Mouse (Mus musculus): Measurements from ENCODE around the gene Prdm12.
"Not testable (repeated sequence)": the region's sequence is repeated elsewhere in the genome, so short reads cannot be mapped to it uniquely, and the experiment has no call there.

The Prdm12 gene

DNA sequence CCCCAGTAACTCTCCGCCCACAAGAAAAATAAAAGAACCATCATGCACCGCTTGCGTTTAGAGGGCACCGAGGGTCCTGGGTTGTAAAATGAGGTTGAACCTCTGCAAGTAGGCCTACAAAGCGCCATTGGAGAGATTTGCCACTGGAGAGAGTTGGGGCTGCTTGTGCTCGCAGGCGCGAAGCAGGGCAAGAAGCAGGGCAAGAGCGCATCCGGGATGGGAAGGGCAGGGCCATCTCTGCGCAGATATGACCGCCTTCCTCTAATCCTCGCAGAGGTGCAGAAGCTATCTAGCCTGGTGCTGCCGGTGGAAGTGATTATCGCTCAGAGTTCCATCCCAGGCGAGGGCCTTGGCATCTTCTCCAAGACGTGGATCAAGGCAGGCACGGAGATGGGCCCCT lies 2.1 kb downstream of the Prdm12 start:
- DNase-seq (ENCODE audit: low spot score), result no peak

- no peak for DNase-seq (ENCODE audit: low spot score)
Measured at GRCm38 (mm10) chr2:31653971-31654853, 14.4 kb downstream of the Prdm12 start.

GRCm38 (mm10) chr2:31654854-31655559 lies 15.2 kb downstream of the Prdm12 start:
- no peak for DNase-seq (ENCODE audit: low spot score)

- no peak for DNase-seq (ENCODE audit: low spot score)
Measured at GRCm38 (mm10) chr2:31656374-31656773, 16.5 kb downstream of the Prdm12 start.

DNA sequence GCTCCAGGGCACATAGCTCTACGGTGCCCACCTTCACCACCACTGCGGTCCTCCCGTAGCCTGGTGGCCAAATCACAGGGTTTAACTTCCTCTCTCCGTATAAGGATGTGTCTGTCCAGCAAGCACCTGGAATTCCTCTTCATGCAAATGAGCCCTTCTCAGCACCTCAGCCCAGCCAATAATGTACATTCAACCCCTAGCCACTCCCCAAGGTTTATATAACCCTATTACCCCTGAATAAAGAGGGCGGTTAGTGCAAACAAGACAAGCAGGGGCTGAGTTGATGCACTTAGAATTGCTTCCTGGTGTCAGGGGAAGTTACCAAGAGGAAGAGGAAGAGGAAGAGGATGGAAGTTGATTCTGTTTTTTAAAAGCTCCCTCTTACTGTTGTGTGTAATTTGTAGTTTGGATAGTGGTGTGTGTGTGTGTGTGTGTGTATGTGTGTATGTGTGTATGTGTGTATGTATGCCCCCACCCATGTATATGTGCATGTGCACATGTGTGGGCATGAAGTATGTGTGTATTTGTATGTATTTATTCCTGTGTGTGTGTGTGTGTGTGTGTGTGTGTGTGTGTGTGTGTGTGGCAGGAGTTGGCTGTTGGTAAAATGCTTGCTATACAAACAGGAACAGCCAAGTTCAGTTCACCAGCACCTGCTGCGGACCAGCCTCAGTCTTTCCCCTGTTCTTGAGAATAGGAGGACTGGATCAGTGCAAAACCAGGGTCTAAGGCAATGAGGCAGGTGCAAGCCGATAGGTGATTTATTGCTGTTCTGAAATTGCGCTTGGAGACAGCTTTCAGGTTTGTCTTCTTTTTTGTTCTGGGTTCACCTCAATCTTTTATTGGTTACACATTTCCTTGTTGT lies 23.3 kb downstream of the Prdm12 start:
- no peak for DNase-seq (ENCODE audit: low spot score)

GRCm38 (mm10) chr2:31663804-31664180 lies 24.0 kb downstream of the Prdm12 start:
- no peak for DNase-seq (ENCODE audit: low spot score)

DNA sequence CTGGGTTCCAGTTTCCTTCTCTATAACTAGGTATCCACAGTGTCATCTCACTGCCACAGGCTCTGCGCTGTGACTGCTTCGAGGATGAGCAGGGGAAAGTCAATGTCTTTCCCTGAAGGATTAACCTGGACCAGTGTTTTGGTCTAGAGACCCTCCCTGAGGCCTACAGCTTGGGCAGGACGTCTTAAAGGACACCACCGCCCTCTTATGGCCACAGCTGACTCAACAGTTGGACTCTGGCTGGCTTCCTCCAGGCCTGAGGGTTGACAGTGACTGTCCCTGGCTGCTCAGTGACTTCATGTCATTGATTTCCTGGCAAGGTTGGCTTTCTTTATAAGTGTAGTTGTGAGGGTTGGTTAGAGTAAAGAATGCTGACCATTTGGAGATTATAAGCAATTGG lies 27.5 kb downstream of the Prdm12 start:
- no peak for DNase-seq (ENCODE audit: low spot score)

DNA sequence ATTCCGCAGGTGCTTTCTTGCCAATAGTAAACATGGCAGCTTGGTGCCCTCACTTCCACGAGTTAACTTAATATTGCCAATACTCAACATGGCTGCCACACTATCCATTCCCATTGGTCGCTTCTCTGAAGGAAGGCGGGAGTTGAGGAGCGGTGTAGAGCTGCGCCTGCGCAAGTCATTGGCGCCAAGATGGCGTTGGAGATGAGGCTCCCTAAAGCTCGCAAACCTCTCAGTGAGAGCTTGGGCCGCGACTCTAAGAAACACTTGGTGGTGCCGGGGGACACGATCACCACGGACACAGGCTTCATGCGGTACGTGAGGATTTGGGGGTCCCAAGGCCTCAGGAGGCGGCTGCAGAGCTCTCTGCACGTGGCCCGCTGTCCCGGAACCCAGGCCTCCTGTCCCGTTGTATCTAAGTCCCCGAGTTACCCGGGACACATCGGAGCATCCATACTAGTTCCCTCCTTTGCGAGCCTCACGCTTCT lies 30.8 kb downstream of the Prdm12 start, which contains the start of gene Exosc2:
TSS of gene Exosc2 (plus strand) at position 165 of the 485 bp plus-strand sequence.
- peak; percentile 73 for DNase-seq (ENCODE audit: low spot score)

DNA sequence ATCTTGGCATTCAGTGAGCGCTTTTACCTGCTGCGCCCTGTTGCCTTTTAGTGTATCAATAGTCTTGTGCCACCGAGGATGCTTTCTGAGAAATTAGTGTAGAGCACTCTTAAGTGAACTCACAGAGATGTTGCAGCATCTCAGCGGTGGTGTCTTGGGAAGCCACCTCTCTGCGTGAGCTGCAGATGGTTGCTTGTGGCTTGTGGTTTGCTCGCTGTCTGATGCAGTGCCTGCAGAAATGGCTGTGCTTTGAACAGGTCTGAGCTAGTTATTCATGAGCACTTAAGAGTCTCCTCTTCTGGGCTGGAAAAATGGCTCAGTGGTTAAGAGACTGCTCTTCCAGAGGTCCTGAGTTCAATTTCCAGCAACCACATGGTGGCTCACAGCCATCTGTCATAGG lies 38.8 kb downstream of the Prdm12 start:
- DNase-seq (ENCODE audit: low spot score), result no peak

- not testable (repeated sequence) for DNase-seq (ENCODE audit: low spot score)
Measured at GRCm38 (mm10) chr2:31681051-31681707, 41.3 kb downstream of the Prdm12 start.

- no peak for DNase-seq (ENCODE audit: low spot score)
Measured at GRCm38 (mm10) chr2:31681731-31682235, 41.9 kb downstream of the Prdm12 start.

DNA sequence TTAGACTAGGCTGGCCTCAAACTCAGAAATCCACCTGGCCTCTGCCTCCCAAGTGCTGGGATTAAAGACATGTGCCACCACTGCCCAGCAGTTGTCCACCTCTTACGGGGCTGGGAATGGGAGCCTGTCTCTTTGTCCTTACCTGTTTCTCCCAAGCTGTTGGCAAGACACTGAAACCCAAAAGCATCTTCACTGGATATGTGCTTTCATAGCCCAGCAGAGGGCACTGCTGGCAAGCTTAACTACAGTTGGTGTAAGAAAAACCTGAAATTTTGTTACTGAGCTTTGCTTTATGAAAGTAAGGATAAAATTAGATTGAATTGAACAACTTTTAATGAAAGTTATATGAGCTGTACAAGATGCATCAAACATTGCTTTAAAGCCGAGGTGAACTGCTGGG lies 43.8 kb downstream of the Prdm12 start:
- DNase-seq (ENCODE audit: low spot score), result no peak

GRCm38 (mm10) chr2:31688074-31688925 lies 48.5 kb downstream of the Prdm12 start, which contains the start of gene Abl1:
Abl1 (plus strand) TSS chr2:31688376.
- peak; percentile 74 for DNase-seq (ENCODE audit: low spot score)

GRCm38 (mm10) chr2:31689045-31689444 lies 49.2 kb downstream of the Prdm12 start:
- no peak for DNase-seq (ENCODE audit: low spot score)

GRCm38 (mm10) chr2:31690063-31690462 lies 50.2 kb downstream of the Prdm12 start:
- no peak for DNase-seq (ENCODE audit: low spot score)

DNA sequence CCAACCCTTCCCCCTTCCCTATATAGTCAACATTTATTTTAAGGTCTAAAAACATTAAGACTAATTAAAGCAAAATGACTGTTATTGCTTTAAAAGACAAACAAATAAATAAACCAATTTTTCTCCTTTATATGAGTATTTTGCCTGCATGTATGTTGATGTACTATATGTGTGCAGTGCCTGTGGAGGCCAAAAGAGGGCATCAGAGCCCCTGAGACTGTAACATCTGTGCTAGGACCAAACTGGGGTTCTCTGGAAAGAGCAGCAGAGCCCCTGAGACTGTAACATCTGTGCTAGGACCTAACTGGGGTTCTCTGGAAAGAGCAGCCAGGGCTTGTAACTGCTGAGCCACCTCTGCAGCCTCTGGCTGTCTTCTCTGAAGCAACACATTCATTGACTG lies 58.4 kb downstream of the Prdm12 start:
- DNase-seq (ENCODE audit: low spot score), result no peak

DNA sequence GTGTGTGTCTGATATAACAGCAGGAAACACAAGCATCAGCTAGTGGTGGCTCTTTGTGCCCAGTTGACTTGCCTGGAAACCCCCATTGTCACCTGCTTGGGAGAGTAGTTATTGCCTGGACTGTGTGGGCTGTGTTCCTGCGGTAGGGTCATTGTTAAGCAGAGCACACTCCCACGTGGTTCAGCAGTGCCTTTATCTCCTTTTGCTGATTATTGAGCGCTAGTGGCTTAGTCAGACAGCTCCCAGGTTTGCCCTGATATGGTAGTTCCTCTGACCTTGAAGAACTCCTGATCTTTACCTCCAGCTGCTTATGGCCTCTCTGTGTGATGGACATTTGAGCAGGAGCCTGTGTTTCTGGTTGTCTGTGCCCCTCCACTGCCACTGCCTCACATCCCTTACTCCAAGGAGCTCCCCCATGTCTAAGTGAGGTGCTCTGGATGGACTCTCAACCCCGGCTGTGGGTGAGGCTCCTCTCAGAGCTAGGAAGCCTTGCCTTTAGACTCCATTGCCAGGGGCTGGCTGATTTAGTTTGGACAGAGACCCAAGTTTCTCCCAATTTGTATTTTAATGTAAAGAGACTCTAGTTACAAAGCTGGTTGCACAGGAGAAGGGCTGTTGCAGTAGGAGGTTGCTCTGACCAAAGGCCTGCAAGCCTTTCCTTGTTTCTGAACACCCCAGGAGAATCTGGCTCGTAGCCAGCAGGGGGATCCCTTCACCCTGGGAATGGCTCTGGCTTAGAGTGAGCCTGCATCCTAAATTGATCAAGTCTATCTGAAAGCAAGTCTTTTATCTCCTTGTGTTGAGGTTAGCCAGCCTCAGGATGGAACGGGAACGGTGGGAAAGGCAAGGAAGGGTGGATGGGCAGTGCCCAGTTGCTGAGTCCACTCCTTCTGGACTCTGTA lies 61.0 kb downstream of the Prdm12 start:
- DNase-seq (ENCODE audit: low spot score), result no peak

- DNase-seq (ENCODE audit: low spot score), result no peak
Measured at GRCm38 (mm10) chr2:31703226-31703625, 63.4 kb downstream of the Prdm12 start.

Measured in ovary, postnatal 10 days (tissue).